Mouse (Mus musculus): ENCODE results near the gene Cilp.

DNA sequence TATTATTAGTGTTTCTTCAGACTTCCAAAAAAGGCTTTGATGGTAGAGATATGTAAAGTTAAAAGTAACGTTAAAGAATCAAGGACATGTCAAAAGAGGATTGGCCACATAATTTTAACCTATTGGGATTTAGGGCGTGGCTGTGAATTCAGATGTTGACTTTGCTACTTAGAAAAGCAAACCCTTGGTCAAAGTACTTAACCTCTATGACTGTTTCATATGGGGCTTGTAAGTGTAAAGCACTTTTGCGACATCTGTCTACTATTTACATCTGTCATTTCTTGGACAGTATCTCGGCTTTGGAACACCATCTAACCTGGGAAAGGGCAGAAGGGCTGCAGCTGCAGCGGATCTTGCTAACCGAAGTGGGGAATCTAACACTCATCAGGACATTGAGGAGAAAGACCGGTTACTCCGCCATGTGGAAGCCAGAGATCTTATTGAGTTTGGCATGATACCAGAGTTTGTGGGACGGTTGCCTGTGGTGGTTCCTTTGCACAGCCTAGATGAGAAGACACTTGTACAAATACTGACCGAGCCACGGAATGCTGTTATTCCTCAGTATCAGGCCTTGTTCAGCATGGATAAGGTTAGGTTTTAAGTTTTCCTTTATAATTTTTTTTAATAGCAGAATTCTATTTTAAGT lies 57.4 kb downstream of the Cilp start:
- TF ChIP-seq CTCF (IDR thresholded peaks at IDR 0.05; ENCODE audit: low read depth, low read length) (no peak), POLR2A (IDR thresholded peaks at IDR 0.05; ENCODE audit: borderline replicate concordance, low read depth, low read length) (no peak)

All from bone marrow macrophage, adult 2 months (primary cell).